Mouse (Mus musculus) embryo, embryonic 11.5 days (tissue): Measurements from ENCODE around the gene 2610008E11Rik.
"Not testable (repeated sequence)": the region's sequence is repeated elsewhere in the genome, so short reads cannot be mapped to it uniquely, and the experiment has no call there.

ENCODE experiments used
- DNase-seq: peaks from one replicate; pipeline ENCODE4 v3.0.0-alpha.2; 2012; ENCODE audit warnings: low read depth, low spot score

Gene 2610008E11Rik

DNA sequence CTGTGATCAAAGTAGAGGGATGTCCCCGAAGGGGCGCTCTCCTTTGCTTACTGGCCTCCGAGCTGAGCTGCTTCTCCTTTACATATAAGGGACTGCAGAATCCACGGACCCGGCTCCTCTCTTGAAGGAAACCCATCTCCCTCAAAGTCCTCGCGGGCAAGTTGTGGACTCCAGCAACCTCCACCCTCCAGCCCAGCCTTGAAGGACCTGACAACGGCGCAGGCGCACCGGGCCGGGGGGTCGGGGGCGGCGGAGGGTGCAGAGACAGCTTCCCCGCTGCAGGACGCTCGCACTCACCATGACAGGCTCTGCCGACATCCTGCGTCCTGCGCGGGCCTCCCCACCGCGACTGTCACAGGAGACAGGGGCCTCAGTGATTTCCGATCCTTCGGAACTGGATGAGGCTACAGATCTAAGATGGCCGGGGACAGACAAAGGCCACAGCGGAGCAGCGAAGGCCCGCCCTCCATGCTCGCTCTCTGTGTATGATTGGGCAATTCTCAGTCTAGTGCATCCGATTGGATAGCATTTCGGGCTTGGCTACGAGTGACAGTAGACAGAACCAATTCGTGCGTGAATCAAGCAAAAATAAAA lies at the start of gene 2610008E11Rik:
Gene 2610008E11Rik, minus strand, starts transcription at position 440 of the 594 bp plus-strand sequence.
- peak; percentile 91 for DNase-seq

DNA sequence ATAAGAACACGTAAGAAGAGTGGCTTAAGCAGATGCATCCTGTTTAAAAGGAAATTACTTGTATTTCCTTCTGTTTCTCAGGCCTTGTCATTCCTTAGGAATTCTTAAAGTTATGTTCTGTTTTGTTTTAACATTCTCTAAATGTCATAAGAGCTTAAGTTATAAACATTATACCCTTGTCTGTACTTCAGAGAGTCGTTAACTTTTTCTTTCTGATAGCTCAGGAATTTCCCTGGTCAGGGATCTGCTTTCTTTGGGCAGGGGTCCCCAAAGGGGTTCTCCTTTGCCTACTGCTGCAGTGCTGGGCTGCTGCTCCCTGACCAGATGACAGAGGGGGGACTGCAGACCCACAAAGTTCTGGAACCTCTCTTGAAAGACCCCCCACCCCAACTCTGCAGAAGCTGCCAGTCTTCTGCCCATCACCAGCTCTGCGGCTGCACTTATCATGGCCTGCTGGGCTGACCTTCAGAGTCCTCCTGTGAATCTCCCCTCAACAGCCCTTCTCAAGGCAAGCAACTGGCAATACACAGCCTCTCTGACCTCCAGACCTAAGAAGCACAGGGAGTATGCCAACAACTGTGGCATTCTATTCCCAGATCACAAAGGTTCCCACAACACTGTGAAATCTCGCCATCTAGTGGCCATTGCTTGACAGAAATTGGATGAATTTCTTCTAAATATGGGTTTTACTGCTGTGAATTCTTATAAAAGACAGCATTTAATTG lies 18.9 kb upstream of the 2610008E11Rik start:
- peak; percentile 63 for DNase-seq

DNA sequence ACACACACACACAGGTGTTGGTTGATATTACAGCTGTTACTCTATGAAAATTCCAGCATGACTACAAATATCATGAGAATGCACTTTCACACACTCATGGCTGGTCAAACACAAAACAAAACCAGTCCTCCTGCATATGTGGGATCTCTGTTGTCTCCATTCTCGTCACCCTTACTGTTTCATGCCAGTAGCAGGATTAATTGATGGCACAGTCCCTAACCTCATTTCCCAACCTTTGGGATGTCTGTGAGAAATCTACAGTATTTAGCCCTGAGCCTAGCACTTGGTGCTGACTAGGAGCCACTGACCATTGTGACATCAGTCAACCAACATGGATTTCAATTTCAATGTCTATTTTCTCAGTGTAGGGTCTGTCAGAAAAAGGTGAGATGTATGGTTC lies 17.7 kb upstream of the 2610008E11Rik start:
- DNase-seq = no peak

DNA sequence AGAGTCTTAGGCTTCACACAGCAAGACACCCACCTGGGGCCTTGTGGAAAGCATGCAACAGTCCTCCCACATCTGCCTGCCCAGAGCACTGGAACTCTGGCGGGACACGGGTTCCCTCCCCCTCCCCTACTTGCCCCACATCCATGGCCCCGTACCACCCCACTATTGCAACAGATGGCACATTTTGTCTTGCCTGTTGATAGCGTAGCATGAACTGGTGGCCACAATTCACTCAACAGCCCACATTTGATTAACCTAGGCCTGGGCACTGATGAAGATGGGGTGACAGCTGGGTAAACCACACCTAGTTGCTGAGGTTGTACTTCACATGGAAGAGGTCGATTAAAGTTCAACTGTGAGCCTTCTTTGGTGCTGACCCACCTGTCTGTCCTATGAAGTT lies 13.1 kb upstream of the 2610008E11Rik start:
- no peak for DNase-seq

DNA sequence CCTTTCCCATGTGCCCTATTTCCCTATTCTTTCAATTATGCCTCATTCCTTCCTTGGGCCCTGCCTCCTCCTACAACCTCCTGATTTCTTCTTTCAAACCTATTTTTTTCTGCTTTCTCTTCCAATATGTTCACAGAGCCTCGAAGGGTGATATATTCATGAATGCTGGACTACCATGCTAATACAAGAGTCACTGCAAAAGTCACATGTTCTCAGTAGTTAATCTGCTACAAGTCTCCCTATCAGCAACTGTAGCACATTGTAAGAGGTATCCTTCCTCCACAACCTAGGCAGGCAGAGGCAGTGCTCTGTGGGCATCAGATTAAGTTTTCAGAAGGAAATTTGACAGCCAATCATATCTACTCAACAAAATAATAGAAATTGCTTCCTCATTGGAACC lies 11.8 kb upstream of the 2610008E11Rik start:
- DNase-seq = no peak

DNA sequence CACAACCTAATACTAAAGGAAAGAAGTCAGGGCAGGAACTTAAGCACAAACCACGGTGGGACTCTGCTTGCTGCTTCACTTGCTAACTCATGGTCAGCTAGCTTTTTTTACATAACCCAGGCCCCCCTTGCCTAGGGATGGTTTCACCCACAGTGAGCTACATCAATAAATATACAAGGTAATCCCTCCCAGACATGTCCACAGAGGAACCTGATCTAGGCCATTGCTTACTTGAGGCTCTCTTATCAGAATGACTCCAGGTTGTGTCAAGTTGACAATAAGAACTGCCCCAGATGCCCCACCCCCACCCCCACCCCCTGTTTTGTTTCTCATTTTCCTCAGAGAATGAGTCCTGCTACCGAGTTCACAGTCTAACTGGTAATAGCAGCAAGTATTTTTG lies 10.1 kb upstream of the 2610008E11Rik start:
- DNase-seq = no peak

GRCm38 (mm10) chr10:79106325-79107282 lies 9.2 kb upstream of the 2610008E11Rik start:
- no peak for DNase-seq

- DNase-seq = no peak
Observed at GRCm38 (mm10) chr10:79096706-79097105, 694 bp downstream of the 2610008E11Rik start.

DNA sequence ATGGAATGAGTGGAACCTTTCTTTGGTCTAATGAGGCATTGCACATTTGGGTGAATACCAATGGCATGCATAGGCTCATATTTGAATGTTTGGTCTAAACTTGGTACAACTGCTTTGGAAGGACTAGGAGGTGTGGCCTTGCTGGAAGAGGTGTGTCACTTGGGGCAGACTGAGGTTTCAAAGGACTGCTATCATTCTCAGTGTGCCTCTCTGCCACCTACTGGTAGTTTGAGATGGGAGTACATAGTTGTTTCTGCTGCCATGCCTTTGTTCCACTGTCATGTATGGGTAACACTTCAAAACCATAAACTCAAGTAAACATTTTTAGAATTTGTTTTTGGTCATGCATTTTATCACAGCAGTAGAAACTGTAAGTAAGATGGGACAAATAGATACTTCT lies 5.7 kb downstream of the 2610008E11Rik start:
- DNase-seq = no peak

GRCm38 (mm10) chr10:79089000-79089399 lies 8.4 kb downstream of the 2610008E11Rik start:
- no peak for DNase-seq

GRCm38 (mm10) chr10:79086577-79086976 lies 10.8 kb downstream of the 2610008E11Rik start:
- DNase-seq = no peak

DNA sequence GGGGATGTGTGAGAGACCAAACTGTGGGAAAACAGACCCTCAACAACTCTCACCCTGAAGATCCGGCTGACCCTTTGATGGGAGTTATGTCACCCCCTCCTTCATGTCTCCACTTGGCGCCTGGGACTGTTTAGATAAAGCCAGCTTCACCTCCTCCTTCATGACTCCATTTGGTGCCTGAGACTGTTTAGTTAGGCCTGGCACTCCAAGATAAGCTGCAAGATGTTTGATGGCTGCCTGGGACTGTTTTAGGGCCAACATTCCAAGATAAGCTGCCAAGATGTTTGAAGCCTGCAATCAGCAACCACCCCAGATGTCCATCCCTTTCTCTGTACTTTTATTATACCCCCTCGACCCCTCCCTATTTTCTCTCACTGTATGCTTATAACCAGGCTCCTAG lies 40.0 kb downstream of the 2610008E11Rik start:
- not testable (repeated sequence) for DNase-seq

DNA sequence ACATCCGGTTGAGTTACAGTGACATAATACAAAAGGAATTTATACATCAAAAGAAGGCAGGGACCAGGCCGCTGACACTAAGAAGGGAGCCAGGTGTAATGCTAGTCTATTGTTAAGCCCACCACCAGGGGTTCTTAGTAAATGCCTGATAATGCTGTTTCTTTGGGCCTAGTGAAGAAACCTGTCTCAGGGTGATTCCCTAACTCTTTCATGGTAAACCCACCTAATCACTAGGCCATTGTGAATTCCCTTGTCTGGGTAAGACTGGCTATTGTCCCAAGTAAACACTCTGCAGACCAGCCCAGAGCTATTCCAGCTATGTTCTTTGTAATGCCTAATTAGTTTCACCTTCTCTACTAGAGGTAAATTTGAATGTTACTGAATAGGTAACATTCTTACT lies 54.9 kb downstream of the 2610008E11Rik start:
- DNase-seq = not testable (repeated sequence)

- DNase-seq = no peak
Observed at GRCm38 (mm10) chr10:79028441-79028840, 69.0 kb downstream of the 2610008E11Rik start, which contains the start of gene Olfr57. TSS of gene Olfr57 (plus strand) at chr10:79028741.
